Comparison of ENCODE assay signal across 16 mouse cellular contexts in genomic region chr1:136611803-136612202, GRCm38 (mm10).
"Had no signal": no experiment of that assay in that cellular context is flagged by ENCODE, and none has a peak within 500 bp of the region (broad histone marks: within the 10 kb centered on the region; RNA-seq: fewer than 3 reads in every experiment).

No protein-coding gene starts in this region.

- H3K4me3 ChIP-seq: megakaryocyte, embryonic 14.5 days; midbrain, embryonic 13.5 days; midbrain, embryonic 15.5 days; neural tube, embryonic 12.5 days had no signal

- DNase-seq: lung, adult 18-20 months; lung, embryonic 14.5 days; lung, postnatal 10 days; retina, postnatal 1 day; right cerebral cortex, adult 18-20 months; right cerebral cortex, postnatal 25 days; right cerebral cortex, postnatal 4 days; spleen, adult 18-20 months; thymus, adult 18-20 months; thymus, postnatal 14 days; thymus, postnatal 36 days had no signal

- H3K27ac ChIP-seq: macrophage; midbrain, embryonic 13.5 days; midbrain, embryonic 15.5 days; neural tube, embryonic 12.5 days had no signal

- H3K4me1 ChIP-seq: midbrain, embryonic 13.5 days; neural tube, embryonic 12.5 days had no signal

- ATAC-seq: midbrain, embryonic 13.5 days; midbrain, embryonic 15.5 days had no signal
